Mouse (Mus musculus) forebrain, embryonic 16.5 days (tissue): Measurements from ENCODE around the gene Cbx5. TPM values are rescaled to one million over a fixed set of nuclear protein-coding genes. Genes with fewer than 3 reads are reported as not detected.
A peak's percentile ranks its signal among the peaks of the same experiment; 100 is the strongest.
"Not testable (repeated sequence)": the region's sequence is repeated elsewhere in the genome, so short reads cannot be mapped to it uniquely, and the experiment has no call there.

Experiments
- ATAC-seq: fragments of 200-750 bp; cut with Nextera tagmentation; 2 replicates; pipeline ENCODE4 v1.8.0; 2017; ENCODE audit warnings: mild to moderate bottlenecking, moderate library complexity
- H3K27ac ChIP-seq: fragments of 300-500 bp; sonication (generic); 2 replicates; pipeline ENCODE4 v1.5.1; 2014; ENCODE audit warnings: low read length, control low read depth
- H3K27me3 ChIP-seq: fragments of 300-500 bp; sonication (generic); replicated peaks from 2 replicates; pipeline ENCODE4 v1.6.1; 2014; ENCODE audit warnings: low read length; ENCODE audit not compliant: control insufficient read depth, insufficient read depth
- H3K36me3 ChIP-seq: fragments of 300-500 bp; sonication (generic); 2 replicates; pipeline ENCODE4 v1.6.1; 2014; ENCODE audit not compliant: control insufficient read depth, insufficient read depth
- H3K4me1 ChIP-seq: fragments of 300-500 bp; sonication (generic); replicated peaks from 2 replicates; pipeline ENCODE4 v1.6.1; 2014; ENCODE audit warnings: low read length; ENCODE audit not compliant: control insufficient read depth, insufficient read depth
- H3K4me2 ChIP-seq: fragments of 300-500 bp; sonication (generic); 2 replicates; pipeline ENCODE4 v1.6.1; 2014; ENCODE audit warnings: mild to moderate bottlenecking, low read length, control low read depth
- H3K4me3 ChIP-seq: fragments of 300-500 bp; sonication (generic); replicated peaks from 2 replicates; pipeline ENCODE4 v1.5.1; 2014; ENCODE audit warnings: mild to moderate bottlenecking, low read length, control low read depth
- H3K9ac ChIP-seq: fragments of 300-500 bp; sonication (generic); replicated peaks from 2 replicates; pipeline ENCODE4 v1.6.1; 2014; ENCODE audit warnings: low read depth, low read length, control low read depth
- H3K9me3 ChIP-seq: fragments of 300-500 bp; sonication (generic); 2 replicates; pipeline ENCODE4 v1.6.1; 2016; ENCODE audit warnings: low read length; ENCODE audit not compliant: control insufficient read depth
- WGBS: fragments of 180-500 bp; shearing (Covaris S2); extraction: QIAGEN DNeasy Blood & Tissue Kit; methylation state at CpG from one replicate; pipeline ENCODE4 v1.1.7; 2014; 5-methylcytosine and 5-hydroxymethylcytosine counted together
- polyA plus RNA-seq: library from polyadenylated mRNA; unstranded; fragments of >200 nt; fragmentation: Nextera tagmentation; extraction: Ambion mirVana; gene quantifications from 2 replicates; pipeline ENCODE4 v1.2.1, GENCODE M21; 2015

Gene Cbx5
- polyA plus RNA-seq, 1 experiment from 2014 or later, result 132 TPM

DNA sequence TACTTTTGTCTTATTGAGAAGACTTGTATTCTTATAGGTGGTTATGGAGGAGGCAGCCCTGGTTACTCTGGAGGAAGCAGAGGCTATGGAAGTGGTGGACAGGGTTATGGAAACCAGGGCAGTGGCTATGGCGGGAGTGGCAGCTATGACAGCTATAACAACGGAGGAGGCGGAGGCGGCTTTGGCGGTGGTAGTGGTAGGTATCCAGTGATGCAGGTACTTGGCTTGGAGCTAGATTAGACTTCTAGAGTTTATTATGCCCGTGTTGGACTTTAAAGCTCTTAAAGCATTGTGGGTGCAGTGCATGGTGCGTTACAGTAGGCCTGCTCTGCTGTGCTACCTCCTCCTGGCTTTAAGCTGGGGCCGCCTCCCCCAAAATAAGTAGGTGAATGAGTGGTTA, 3.3 kb upstream of the Cbx5 start:
- no peak overlapping the region for H3K9ac ChIP-seq
- H3K27ac ChIP-seq, result no peak overlapping the region
- H3K4me3 ChIP-seq, result peak overlapping the region; percentile 72
- H3K36me3 ChIP-seq, result peaks cover 39% of the 10 kb centered on the region
- WGBS, result 65% methylated on average over 8 of the region's 8 CpGs
- no peaks in the 10 kb centered on the region for H3K27me3 ChIP-seq
- no peak for ATAC-seq
- no peaks in the 10 kb centered on the region for H3K9me3 ChIP-seq
- H3K4me2 ChIP-seq, result peak overlapping the region; percentile 81
- H3K4me1 ChIP-seq, result peaks cover 35% of the 10 kb centered on the region

DNA sequence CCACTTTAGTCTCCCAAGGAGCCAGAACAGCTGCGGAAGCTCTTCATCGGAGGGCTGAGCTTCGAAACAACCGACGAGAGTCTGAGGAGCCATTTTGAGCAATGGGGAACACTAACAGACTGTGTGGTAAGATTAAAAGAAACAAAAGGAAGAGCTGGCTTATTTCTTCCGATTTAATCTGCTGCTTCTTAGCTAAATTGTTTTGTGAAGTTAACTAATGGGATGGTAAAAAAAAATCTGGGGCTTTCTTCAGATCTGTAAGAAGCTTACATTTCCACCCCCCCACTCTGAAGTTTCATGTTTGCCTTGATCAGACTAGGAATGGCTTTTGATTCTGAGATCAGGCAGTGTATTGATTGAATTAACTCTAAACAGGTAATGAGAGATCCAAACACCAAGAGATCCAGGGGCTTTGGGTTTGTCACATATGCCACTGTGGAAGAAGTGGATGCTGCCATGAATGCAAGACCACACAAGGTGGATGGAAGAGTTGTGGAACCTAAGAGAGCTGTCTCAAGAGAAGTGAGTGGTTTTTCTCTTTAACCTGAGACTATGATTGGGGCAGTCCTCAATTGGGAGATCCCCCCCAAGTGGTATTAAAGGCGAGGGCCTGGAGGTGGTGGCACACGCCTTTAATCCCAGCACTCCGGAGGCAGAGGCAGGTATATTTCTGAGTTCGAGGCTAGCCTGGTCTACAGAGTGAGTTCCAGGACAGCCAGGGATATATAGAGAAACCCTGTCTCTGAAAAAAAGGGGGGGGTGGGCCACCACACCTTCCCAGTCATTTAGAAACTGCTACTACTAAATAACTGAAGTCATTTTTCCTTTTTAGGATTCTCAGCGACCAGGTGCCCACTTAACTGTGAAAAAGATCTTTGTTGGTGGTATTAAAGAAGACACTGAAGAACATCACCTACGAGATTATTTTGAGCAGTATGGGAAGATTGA, 1.7 kb upstream of the Cbx5 start:
- Histone ChIP-seq H3K4me3 (peak overlapping the region; percentile 72), H3K27ac (peak overlapping the region; percentile 94), H3K4me2 (peak overlapping the region; percentile 81), H3K36me3 (peaks cover 24% of the 10 kb centered on the region), H3K9ac (peak overlapping the region; percentile 71), H3K4me1 (peaks cover 38% of the 10 kb centered on the region)
- not testable (repeated sequence) for H3K9me3 ChIP-seq, H3K27me3 ChIP-seq, ATAC-seq
- WGBS, result 7% methylated on average over 12 of the region's 12 CpGs

DNA sequence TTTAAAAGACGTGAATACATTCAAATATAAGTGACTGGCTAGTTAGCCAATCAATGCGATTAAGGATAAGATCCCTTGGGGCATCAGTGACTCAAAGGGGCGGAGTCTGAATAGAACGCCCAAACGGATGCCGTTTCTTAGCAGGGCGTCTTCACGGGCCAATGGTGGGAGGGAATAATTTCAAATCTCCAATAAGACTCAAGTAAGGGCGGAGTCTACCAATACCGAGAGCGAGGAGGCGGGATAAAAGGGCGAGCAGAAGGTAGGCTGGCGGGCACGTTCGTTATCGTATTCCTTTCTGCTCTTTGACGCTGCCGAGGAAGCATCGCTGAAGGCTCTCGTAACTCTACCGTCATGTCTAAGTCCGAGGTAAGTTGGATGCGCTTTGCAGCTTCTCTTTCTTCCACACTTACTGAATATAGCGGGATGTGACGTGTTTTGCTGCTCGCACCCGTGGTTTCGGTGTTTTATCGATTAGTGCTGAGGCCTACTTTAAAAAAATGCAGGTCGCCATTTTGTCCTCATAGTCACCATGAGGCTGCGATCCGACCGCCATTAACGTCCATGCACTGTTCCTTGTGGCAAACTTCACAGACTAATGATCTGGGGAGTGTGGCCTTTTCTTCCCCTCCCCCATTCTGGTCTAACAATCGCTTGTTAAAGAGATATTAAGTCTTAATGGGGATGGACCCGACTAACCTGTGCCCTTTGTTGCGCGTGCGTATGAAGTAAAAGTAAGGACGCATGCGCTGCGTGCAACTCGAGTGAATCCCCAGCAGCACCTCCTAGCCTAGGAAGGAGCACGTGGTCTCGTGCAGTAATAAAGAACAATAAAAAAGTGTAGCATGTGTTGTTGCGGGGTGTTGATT, 778 bp upstream of the Cbx5 start, which contains the start of gene Hnrnpa1:
Gene Hnrnpa1, plus strand, starts transcription at position 273 of the 869 bp plus-strand sequence.
- Histone ChIP-seq H3K36me3 (peaks cover 20% of the 10 kb centered on the region), H3K27ac (peak within 1 kb of the TSS; percentile 95), H3K27me3 (no peaks in the 10 kb centered on the region), H3K4me1 (peaks cover 38% of the 10 kb centered on the region), H3K4me2 (peak within 1 kb of the TSS; percentile 81), H3K4me3 (peak within 1 kb of the TSS; percentile 72), H3K9me3 (no peaks in the 10 kb centered on the region), H3K9ac (peak within 1 kb of the TSS; percentile 71)
- WGBS, result under 1% methylated on average over 47 of the region's 47 CpGs
- peak; percentile 93 for ATAC-seq

DNA sequence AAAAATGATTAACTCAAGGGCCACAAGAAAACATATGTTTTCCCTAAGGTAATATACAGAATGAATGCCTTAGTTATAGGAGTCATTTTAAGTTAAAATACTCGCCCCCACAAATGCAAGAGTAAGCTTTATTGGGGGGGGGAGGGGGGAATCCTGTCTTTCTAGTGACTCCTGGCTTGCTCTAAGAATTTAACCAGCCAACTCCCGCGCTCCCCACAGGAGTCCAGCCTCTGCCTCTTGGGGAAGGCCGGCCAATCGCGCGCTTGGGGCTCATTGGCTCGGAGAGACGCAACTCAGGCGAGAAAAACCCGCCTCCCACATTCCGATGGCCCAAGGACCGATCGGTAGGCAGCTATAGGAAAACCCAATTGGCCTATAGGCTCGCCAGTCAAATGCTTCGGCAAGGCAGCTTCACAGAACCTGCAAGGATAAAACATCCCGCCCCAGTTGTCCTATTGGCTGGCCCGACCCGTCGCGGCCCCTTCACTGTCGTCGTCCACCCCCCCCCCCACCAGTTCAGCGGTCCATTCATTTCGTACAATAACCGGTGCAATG, 409 bp downstream of the Cbx5 start:
- Histone ChIP-seq H3K4me3 (peak overlapping the region; percentile 72), H3K9ac (peak overlapping the region; percentile 68), H3K36me3 (peaks cover 20% of the 10 kb centered on the region), H3K27me3 (no peaks in the 10 kb centered on the region), H3K9me3 (no peaks in the 10 kb centered on the region), H3K4me1 (peaks cover 35% of the 10 kb centered on the region), H3K27ac (peak overlapping the region; percentile 95), H3K4me2 (peak overlapping the region; percentile 79)
- peak; percentile 87 for ATAC-seq
- WGBS, result under 1% methylated on average over 26 of the region's 26 CpGs

DNA sequence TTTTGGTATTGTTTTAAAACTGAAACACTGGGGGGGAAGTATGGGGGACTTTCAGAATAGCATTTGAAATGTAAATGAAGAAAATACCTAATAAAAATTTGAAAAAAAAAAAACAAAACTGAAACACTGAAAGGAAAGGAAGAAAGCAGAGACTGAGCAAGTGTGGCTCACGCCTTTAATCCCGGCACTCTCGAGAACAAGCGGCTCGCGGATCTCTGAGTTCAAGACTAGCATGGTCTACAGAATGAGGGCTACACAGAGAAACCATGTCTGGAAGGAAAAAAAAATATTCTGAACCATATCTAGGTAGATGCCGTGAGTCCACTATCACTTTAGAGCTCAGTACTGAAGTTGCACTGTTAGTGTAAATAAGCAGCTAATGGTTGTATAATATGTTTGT, 2.3 kb downstream of the Cbx5 start:
- peaks cover 18% of the 10 kb centered on the region for H3K4me1 ChIP-seq
- H3K27me3 ChIP-seq, result no peaks in the 10 kb centered on the region
- no peak overlapping the region for H3K9ac ChIP-seq
- H3K27ac ChIP-seq, result no peak overlapping the region
- H3K9me3 ChIP-seq, result no peaks in the 10 kb centered on the region
- H3K4me2 ChIP-seq, result no peak overlapping the region
- peaks cover 6% of the 10 kb centered on the region for H3K36me3 ChIP-seq
- H3K4me3 ChIP-seq, result no peak overlapping the region
- no peak for ATAC-seq
- WGBS, result 93% methylated on average over 7 of the region's 7 CpGs

DNA sequence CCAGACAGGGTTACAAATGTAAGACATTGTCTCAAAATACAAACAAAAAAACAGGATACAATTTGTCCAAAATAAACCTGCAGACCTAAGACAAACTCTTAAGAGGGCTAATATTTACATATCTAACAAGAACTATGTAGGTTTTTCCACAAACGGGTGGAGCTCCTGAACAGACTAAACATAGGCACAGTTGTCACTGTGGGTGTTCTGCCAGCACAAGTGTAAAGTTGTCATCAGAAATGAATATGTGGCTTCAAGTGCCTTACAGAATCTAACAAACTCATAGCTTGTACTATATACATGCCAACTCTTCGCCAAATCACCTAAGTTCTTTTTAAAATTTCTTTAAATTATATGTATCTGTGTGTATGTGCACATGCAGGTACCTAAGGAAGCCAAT, 6.5 kb downstream of the Cbx5 start:
- Histone ChIP-seq H3K4me1 (peaks cover 4% of the 10 kb centered on the region), H3K27ac (no peak overlapping the region), H3K9me3 (no peaks in the 10 kb centered on the region), H3K36me3 (peaks cover 3% of the 10 kb centered on the region; the same call in 1 of the 2 replicates), H3K9ac (no peak overlapping the region), H3K27me3 (no peaks in the 10 kb centered on the region), H3K4me2 (no peak overlapping the region), H3K4me3 (no peak overlapping the region)
- WGBS, result 84% methylated on average over 2 of the region's 2 CpGs
- no peak for ATAC-seq

DNA sequence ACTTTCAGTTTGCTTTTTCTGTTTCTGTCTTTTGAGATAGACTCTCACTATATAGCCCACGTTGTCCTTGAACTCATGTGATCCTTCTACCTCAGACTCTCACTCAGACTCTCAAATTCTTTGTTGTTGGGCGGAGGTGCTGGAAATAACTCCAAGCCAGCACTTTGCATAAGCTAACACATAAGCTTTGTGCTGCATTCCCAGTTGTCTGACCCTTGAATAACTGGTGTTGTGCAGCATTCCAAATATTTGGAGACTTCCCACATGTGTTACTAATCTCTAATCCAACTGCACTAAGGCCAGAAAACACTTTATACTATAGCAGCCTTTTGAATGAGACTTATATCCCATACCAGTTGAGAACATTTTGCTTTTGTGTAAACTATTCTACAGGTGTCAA, 10.7 kb downstream of the Cbx5 start:
- no peaks in the 10 kb centered on the region for H3K36me3 ChIP-seq
- H3K4me2 ChIP-seq, result no peak overlapping the region
- no peak overlapping the region for H3K4me3 ChIP-seq
- peaks cover 6% of the 10 kb centered on the region; the same call in 1 of the 2 replicates for H3K4me1 ChIP-seq
- no peaks in the 10 kb centered on the region for H3K9me3 ChIP-seq
- no peak for ATAC-seq
- H3K27ac ChIP-seq, result no peak overlapping the region
- no peaks in the 10 kb centered on the region for H3K27me3 ChIP-seq
- WGBS, result 62% methylated on average over 2 of the region's 2 CpGs
- H3K9ac ChIP-seq, result no peak overlapping the region

DNA sequence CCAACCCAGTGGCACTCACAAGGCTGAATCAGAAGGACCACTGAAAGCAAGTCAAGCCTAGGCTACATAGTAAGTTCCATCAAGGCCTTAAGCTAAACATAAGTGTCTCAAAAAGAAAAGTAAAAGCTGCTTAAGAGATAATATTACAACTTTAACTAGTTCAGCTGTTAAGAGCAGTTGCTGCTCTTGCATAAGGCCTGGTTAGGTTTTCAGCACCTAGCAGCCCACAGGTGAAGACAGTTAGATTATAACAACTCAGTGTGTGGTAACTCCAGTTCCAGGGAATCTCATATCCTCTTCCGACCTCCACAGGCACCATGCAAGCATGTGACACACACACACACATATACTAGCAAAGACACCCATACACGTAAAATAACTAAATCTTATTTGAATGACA, 12.0 kb downstream of the Cbx5 start:
- Histone ChIP-seq H3K9me3 (no peaks in the 10 kb centered on the region), H3K27ac (no peak overlapping the region), H3K36me3 (no peaks in the 10 kb centered on the region), H3K4me2 (no peak overlapping the region), H3K9ac (no peak overlapping the region), H3K4me3 (no peak overlapping the region), H3K27me3 (no peaks in the 10 kb centered on the region), H3K4me1 (peaks cover 6% of the 10 kb centered on the region; the same call in 1 of the 2 replicates)
- 80% methylated on average over 2 of the region's 2 CpGs for WGBS
- ATAC-seq, result no peak

DNA sequence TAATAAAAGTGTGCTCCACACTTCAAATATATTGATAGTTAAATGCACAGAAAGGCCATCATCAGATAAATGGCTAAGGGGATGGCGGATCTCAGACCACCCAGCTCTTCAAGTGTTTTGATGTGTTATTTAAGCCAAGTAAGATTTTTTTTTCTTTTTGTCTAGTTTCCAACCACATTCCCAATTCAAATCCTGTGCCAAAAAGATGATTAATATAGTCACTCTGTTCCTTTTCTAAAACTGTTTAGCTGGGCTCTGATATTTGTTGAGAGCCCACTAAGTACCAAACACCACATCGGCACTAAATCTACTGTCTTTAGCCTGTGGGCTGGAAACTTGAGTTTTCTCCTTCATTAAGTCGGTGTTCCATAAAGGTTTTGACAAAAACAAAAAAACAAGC, 12.6 kb downstream of the Cbx5 start:
- Histone ChIP-seq H3K9ac (no peak overlapping the region), H3K9me3 (no peaks in the 10 kb centered on the region), H3K27ac (no peak overlapping the region), H3K4me1 (peaks cover 6% of the 10 kb centered on the region; the same call in 1 of the 2 replicates), H3K4me2 (no peak overlapping the region), H3K27me3 (no peaks in the 10 kb centered on the region), H3K36me3 (no peaks in the 10 kb centered on the region), H3K4me3 (no peak overlapping the region)
- WGBS, result 48% methylated on average over 3 of the region's 3 CpGs
- no peak for ATAC-seq
